Mouse (Mus musculus): Measurements from ENCODE around the gene Ccdc194. TPM values are rescaled to one million over a fixed set of nuclear protein-coding genes. Genes with fewer than 3 reads are reported as not detected.

The Ccdc194 gene
- polyA plus RNA-seq, 1 experiment from 2014 or later = 0.24 TPM

- Histone ChIP-seq H3K4me1 (replicated peaks) (peaks cover 71% of the 10 kb centered on the region), H3K4me3 (peak overlapping the region; percentile 92), H3K9me3 (no peaks in the 10 kb centered on the region), H3K27ac (replicated peaks) (peak overlapping the region; percentile 90; the same call in 1 of the 2 replicates), H3K4me2 (peak overlapping the region; percentile 81), H3K36me3 (peaks cover 45% of the 10 kb centered on the region), H3K27me3 (no peaks in the 10 kb centered on the region), H3K9ac (peak overlapping the region; percentile 99)
- WGBS = 92% methylated on average over 19 of the region's 19 CpGs
- no peak for ATAC-seq (ENCODE audit: low read depth)
Observed at GRCm38 (mm10) chr8:71484736-71485135, 40.8 kb downstream of the Ccdc194 start.

GRCm38 (mm10) chr8:71483932-71484331, 41.6 kb downstream of the Ccdc194 start:
- H3K9ac ChIP-seq = no peak overlapping the region
- 48% methylated on average over 8 of the region's 8 CpGs for WGBS

GRCm38 (mm10) chr8:71478943-71479342, 46.6 kb downstream of the Ccdc194 start:
- H3K4me3 ChIP-seq = no peak overlapping the region
- H3K4me1 ChIP-seq (replicated peaks) = peaks cover 60% of the 10 kb centered on the region
- 90% methylated on average over 11 of the region's 11 CpGs for WGBS
- no peak for ATAC-seq (ENCODE audit: low read depth)
- peak overlapping the region; percentile 49; the same call in 1 of the 2 replicates for H3K9ac ChIP-seq
- H3K9me3 ChIP-seq = no peaks in the 10 kb centered on the region
- H3K4me2 ChIP-seq = no peak overlapping the region
- no peaks in the 10 kb centered on the region for H3K27me3 ChIP-seq
- no peak overlapping the region for H3K27ac ChIP-seq (replicated peaks)
- H3K36me3 ChIP-seq = peaks cover 78% of the 10 kb centered on the region

More at GRCm38 (mm10) chr8:71483932-71484331, 41.6 kb downstream of the Ccdc194 start:
- Histone ChIP-seq H3K4me2 (peak overlapping the region; percentile 81; the same call in 1 of the 2 replicates), H3K9me3 (no peaks in the 10 kb centered on the region), H3K4me3 (peak overlapping the region; percentile 1; the same call in 1 of the 2 replicates), H3K27ac (replicated peaks) (no peak overlapping the region), H3K27me3 (no peaks in the 10 kb centered on the region), H3K4me1 (replicated peaks) (peaks cover 63% of the 10 kb centered on the region), H3K36me3 (peaks cover 53% of the 10 kb centered on the region)
- ATAC-seq (ENCODE audit: low read depth) = no peak

GRCm38 (mm10) chr8:71477196-71477845, 48.2 kb downstream of the Ccdc194 start:
- peak overlapping the region; percentile 93 for H3K27ac ChIP-seq (replicated peaks)
- no peak; the same call in 1 of the 2 replicates for ATAC-seq (ENCODE audit: low read depth)
- no peaks in the 10 kb centered on the region for H3K27me3 ChIP-seq
- peak overlapping the region; percentile 53 for H3K4me3 ChIP-seq
- H3K9me3 ChIP-seq = no peaks in the 10 kb centered on the region
- peaks cover 80% of the 10 kb centered on the region for H3K36me3 ChIP-seq
- WGBS = 37% methylated on average over 14 of the region's 14 CpGs
- H3K9ac ChIP-seq = peak overlapping the region; percentile 78
- H3K4me2 ChIP-seq = peak overlapping the region; percentile 71
- peaks cover 43% of the 10 kb centered on the region for H3K4me1 ChIP-seq (replicated peaks)

- ATAC-seq (ENCODE audit: low read depth) = peak; percentile 59
- Histone ChIP-seq H3K27ac (replicated peaks) (peak overlapping the region; percentile 93), H3K4me2 (peak overlapping the region; percentile 71), H3K9ac (peak overlapping the region; percentile 78), H3K27me3 (no peaks in the 10 kb centered on the region), H3K4me3 (peak overlapping the region; percentile 53), H3K9me3 (no peaks in the 10 kb centered on the region), H3K4me1 (replicated peaks) (peaks cover 34% of the 10 kb centered on the region), H3K36me3 (peaks cover 80% of the 10 kb centered on the region)
- WGBS = under 1% methylated on average over 112 of the region's 121 CpGs
Observed at GRCm38 (mm10) chr8:71476099-71476940, 49.2 kb downstream of the Ccdc194 start.

GRCm38 (mm10) chr8:71475702-71476075, 49.8 kb downstream of the Ccdc194 start:
- H3K27ac ChIP-seq (replicated peaks) = peak overlapping the region; percentile 93
- no peaks in the 10 kb centered on the region for H3K27me3 ChIP-seq
- peaks cover 34% of the 10 kb centered on the region for H3K4me1 ChIP-seq (replicated peaks)
- H3K9me3 ChIP-seq = no peaks in the 10 kb centered on the region
- 24% methylated on average over 4 of the region's 4 CpGs for WGBS
- H3K4me2 ChIP-seq = peak overlapping the region; percentile 71
- peaks cover 79% of the 10 kb centered on the region for H3K36me3 ChIP-seq
- no peak for ATAC-seq (ENCODE audit: low read depth)
- peak overlapping the region; percentile 78 for H3K9ac ChIP-seq
- peak overlapping the region; percentile 53 for H3K4me3 ChIP-seq

GRCm38 (mm10) chr8:71474785-71475701, 50.5 kb downstream of the Ccdc194 start:
- Histone ChIP-seq H3K9me3 (no peaks in the 10 kb centered on the region), H3K4me2 (no peak overlapping the region), H3K27me3 (no peaks in the 10 kb centered on the region), H3K27ac (replicated peaks) (peak overlapping the region; percentile 93; the same call in 1 of the 2 replicates), H3K4me1 (replicated peaks) (peaks cover 38% of the 10 kb centered on the region), H3K36me3 (peaks cover 73% of the 10 kb centered on the region), H3K9ac (no peak overlapping the region), H3K4me3 (no peak overlapping the region)
- whole genome bisulfite sequencing = 88% methylated on average over 25 of the region's 25 CpGs
- ATAC-seq (ENCODE audit: low read depth) = no peak

GRCm38 (mm10) chr8:71474344-71474743, 51.2 kb downstream of the Ccdc194 start:
- peaks cover 43% of the 10 kb centered on the region for H3K4me1 ChIP-seq (replicated peaks)
- no peak for ATAC-seq (ENCODE audit: low read depth)
- no peak overlapping the region for H3K4me2 ChIP-seq
- H3K27ac ChIP-seq (replicated peaks) = no peak overlapping the region
- WGBS = 93% methylated on average over 18 of the region's 18 CpGs
- H3K9me3 ChIP-seq = no peaks in the 10 kb centered on the region
- no peak overlapping the region for H3K4me3 ChIP-seq
- no peaks in the 10 kb centered on the region for H3K27me3 ChIP-seq
- H3K9ac ChIP-seq = no peak overlapping the region
- H3K36me3 ChIP-seq = peaks cover 66% of the 10 kb centered on the region

GRCm38 (mm10) chr8:71472601-71473386, 52.7 kb downstream of the Ccdc194 start:
- Histone ChIP-seq H3K4me2 (no peak overlapping the region), H3K27ac (replicated peaks) (no peak overlapping the region), H3K27me3 (no peaks in the 10 kb centered on the region), H3K4me3 (no peak overlapping the region), H3K9me3 (no peaks in the 10 kb centered on the region), H3K36me3 (peaks cover 50% of the 10 kb centered on the region), H3K4me1 (replicated peaks) (peaks cover 42% of the 10 kb centered on the region), H3K9ac (no peak overlapping the region)
- ATAC-seq (ENCODE audit: low read depth) = no peak
- WGBS = 89% methylated on average over 8 of the region's 8 CpGs

- H3K27ac ChIP-seq (replicated peaks) = no peak overlapping the region
- H3K36me3 ChIP-seq = peaks cover 47% of the 10 kb centered on the region
- WGBS = 95% methylated on average over 17 of the region's 17 CpGs
- no peaks in the 10 kb centered on the region for H3K27me3 ChIP-seq
- no peak for ATAC-seq (ENCODE audit: low read depth)
- no peak overlapping the region for H3K4me3 ChIP-seq
- H3K9ac ChIP-seq = no peak overlapping the region
- H3K9me3 ChIP-seq = no peaks in the 10 kb centered on the region
- peaks cover 32% of the 10 kb centered on the region for H3K4me1 ChIP-seq (replicated peaks)
- H3K4me2 ChIP-seq = no peak overlapping the region
Observed at GRCm38 (mm10) chr8:71471861-71472260, 53.6 kb downstream of the Ccdc194 start.

- Histone ChIP-seq H3K9ac (peak overlapping the region; percentile 87; the same call in 1 of the 2 replicates), H3K4me2 (peak overlapping the region; percentile 91), H3K9me3 (no peaks in the 10 kb centered on the region), H3K27ac (replicated peaks) (no peak overlapping the region), H3K27me3 (no peaks in the 10 kb centered on the region), H3K36me3 (peaks cover 55% of the 10 kb centered on the region), H3K4me1 (replicated peaks) (peaks cover 27% of the 10 kb centered on the region), H3K4me3 (peak overlapping the region; percentile 77; the same call in 1 of the 2 replicates)
- ATAC-seq (ENCODE audit: low read depth) = no peak
- 87% methylated on average over 5 of the region's 5 CpGs for WGBS
Observed at GRCm38 (mm10) chr8:71470913-71471255, 54.6 kb downstream of the Ccdc194 start.
